Mouse (Mus musculus) T-helper 1 cell (primary cell): ENCODE measurements around the gene Ccdc70.
"Not testable (repeated sequence)": the region's sequence is repeated elsewhere in the genome, so short reads cannot be mapped to it uniquely, and the experiment has no call there.

Source experiments
- in situ Hi-C: fragments of 300-600 bp; cut with MboI, MseI; formaldehyde crosslinking; loops from one replicate; pipeline ENCODE4 v1.15.1; 2025; ENCODE audit warnings: high pct_unique_total_duplicates

Gene Ccdc70

GRCm38 (mm10) chr8:21969475-21969874, at the start of gene Ccdc70:
Gene Ccdc70 (plus strand): TSS chr8:21969775.
- in situ Hi-C loops = no loop called here

GRCm38 (mm10) chr8:21930754-21931153, 38.8 kb upstream of the Ccdc70 start:
- in situ Hi-C loops = not testable (repeated sequence)

- in situ Hi-C loops = no loop called here
Measured at GRCm38 (mm10) chr8:21932610-21933009, 37.0 kb upstream of the Ccdc70 start, which contains the start of gene Defb15. Gene Defb15 (minus strand): TSS chr8:21932710.

- in situ Hi-C loops = not testable (repeated sequence)
Measured at GRCm38 (mm10) chr8:21938052-21938451, 31.5 kb upstream of the Ccdc70 start, which contains the start of gene Defb35. Gene Defb35 (plus strand): TSS chr8:21938352.

GRCm38 (mm10) chr8:21946462-21946861, 23.1 kb upstream of the Ccdc70 start, which contains the start of gene Defb13:
Gene Defb13 (plus strand): TSS chr8:21946762.
- in situ Hi-C loops = no loop called here

GRCm38 (mm10) chr8:21947311-21948017, 22.1 kb upstream of the Ccdc70 start:
- in situ Hi-C loops = no loop called here

- in situ Hi-C loops = no loop called here
Measured at GRCm38 (mm10) chr8:21955321-21955720, 14.3 kb upstream of the Ccdc70 start.

GRCm38 (mm10) chr8:21956336-21956735, 13.2 kb upstream of the Ccdc70 start:
- in situ Hi-C loops = no loop called here

GRCm38 (mm10) chr8:21958414-21958813, 11.2 kb upstream of the Ccdc70 start, which contains the start of gene Fam90a1a:
Gene Fam90a1a (plus strand): TSS chr8:21958714.
- in situ Hi-C loops = no loop called here

- in situ Hi-C loops = no loop called here
Measured at GRCm38 (mm10) chr8:21966646-21967045, 2.9 kb upstream of the Ccdc70 start.

- in situ Hi-C loops = no loop called here
Measured at GRCm38 (mm10) chr8:21978193-21978592, 8.6 kb downstream of the Ccdc70 start.

- in situ Hi-C loops = no loop called here
Measured at GRCm38 (mm10) chr8:21981664-21982337, 12.2 kb downstream of the Ccdc70 start.

GRCm38 (mm10) chr8:21992184-21992583, 22.6 kb downstream of the Ccdc70 start:
- in situ Hi-C loops = no loop called here

- in situ Hi-C loops = no loop called here
Measured at GRCm38 (mm10) chr8:21995181-21995580, 25.6 kb downstream of the Ccdc70 start.

GRCm38 (mm10) chr8:22004750-22005522, 35.4 kb downstream of the Ccdc70 start:
- in situ Hi-C loops = no loop called here

GRCm38 (mm10) chr8:22006423-22006822, 36.8 kb downstream of the Ccdc70 start:
- in situ Hi-C loops = no loop called here

- in situ Hi-C loops = no loop called here
Measured at GRCm38 (mm10) chr8:22009403-22009802, 39.8 kb downstream of the Ccdc70 start.

- in situ Hi-C loops = no loop called here
Measured at GRCm38 (mm10) chr8:22013034-22013707, 43.6 kb downstream of the Ccdc70 start.

- in situ Hi-C loops = no loop called here
Measured at GRCm38 (mm10) chr8:22017731-22018130, 48.2 kb downstream of the Ccdc70 start.

- in situ Hi-C loops = no loop called here
Measured at GRCm38 (mm10) chr8:22019498-22019897, 49.9 kb downstream of the Ccdc70 start.

- in situ Hi-C loops = no loop called here
Measured at GRCm38 (mm10) chr8:22022244-22022643, 52.7 kb downstream of the Ccdc70 start.
